ENCODE assay signal across 9 mouse cellular contexts in genomic region chr15:102255547-102256255, GRCm38 (mm10). TPM values are rescaled to one million over a fixed set of nuclear protein-coding genes. Genes with fewer than 3 reads are reported as not detected.
DNase-seq lines count a peak whose midpoint lies in the region; ATAC-seq and TF ChIP-seq lines count a peak whose summit lies in the region.
"Had no signal": no experiment of that assay in that cellular context is flagged by ENCODE, and none has a peak within 500 bp of the region (broad histone marks: within the 10 kb centered on the region; RNA-seq: fewer than 3 reads in every experiment).

No protein-coding gene starts in this region.

- H3K9ac ChIP-seq in intestine, embryonic 15.5 days: no peak overlapping the region
- H3K9ac ChIP-seq in intestine, postnatal 0 days (ENCODE audit: low read depth, low read length): no peak overlapping the region

- H3K4me1 ChIP-seq in intestine, embryonic 15.5 days (replicated peaks): peaks cover 30% of the 10 kb centered on the region
- H3K4me1 ChIP-seq in intestine, postnatal 0 days (replicated peaks; ENCODE audit: control insufficient read depth, insufficient read depth, low read length): peaks cover 4% of the 10 kb centered on the region; the same call in 1 of the 2 replicates
- H3K4me1 ChIP-seq in embryonic fibroblast, embryonic 13.5 days (ENCODE audit: control insufficient read depth, insufficient read depth, low read length): peaks cover 9% of the 10 kb centered on the region; the same call in 1 of the 2 replicates

- ATAC-seq in intestine, embryonic 15.5 days: no peak
- no peak for ATAC-seq in intestine, postnatal 0 days

- peak overlapping the region; percentile 9; the same call in 1 of the 2 replicates for H3K4me2 ChIP-seq in intestine, embryonic 15.5 days (replicated peaks)
- H3K4me2 ChIP-seq in intestine, postnatal 0 days (replicated peaks; ENCODE audit: low read depth): no peak overlapping the region
- H3K4me2 ChIP-seq in myocyte (ENCODE audit: low read depth): peak overlapping the region; percentile 92

- H3ac ChIP-seq in myocyte (ENCODE audit: control insufficient read depth, insufficient read length): no peak overlapping the region

- H3K27ac ChIP-seq in intestine, embryonic 15.5 days: no peak overlapping the region
- H3K27ac ChIP-seq in intestine, postnatal 0 days (ENCODE audit: low read depth, low read length): no peak overlapping the region
- H3K27ac ChIP-seq in embryonic fibroblast, embryonic 13.5 days (ENCODE audit: insufficient read depth, low read length): no peak overlapping the region

- TF ChIP-seq POLR2A in embryonic fibroblast, embryonic 13.5 days (IDR thresholded peaks at IDR 0.05; ENCODE audit: low read depth, low read length): no peak
- no peak for TF ChIP-seq POLR2A in myocyte (IDR thresholded peaks at IDR 0.05; ENCODE audit: insufficient read length, low read depth)

- no peak overlapping the region for H3K4me3 ChIP-seq in intestine, embryonic 15.5 days (replicated peaks)
- no peak overlapping the region for H3K4me3 ChIP-seq in intestine, postnatal 0 days (ENCODE audit: low read depth, low read length)
- H3K4me3 ChIP-seq in embryonic fibroblast, embryonic 13.5 days (ENCODE audit: insufficient read depth, low read length): peak overlapping the region; percentile 77
- H3K4me3 ChIP-seq in myocyte: peak overlapping the region; percentile 52
- H3K4me3 ChIP-seq: erythroblast, embryonic 14.5 days had no signal

- H3K79me2 ChIP-seq in myocyte (ENCODE audit: control insufficient read depth, insufficient read depth): peaks cover 5% of the 10 kb centered on the region

- H3K27me3 ChIP-seq in intestine, embryonic 15.5 days (replicated peaks): 0 out of 2 replicates have a peak, but pooled peaks cover 5% of the 10 kb centered on the region
- peaks cover 12% of the 10 kb centered on the region; the same call in 1 of the 2 replicates for H3K27me3 ChIP-seq in intestine, postnatal 0 days (replicated peaks; ENCODE audit: control insufficient read depth, insufficient read depth, low read length)
- no peaks in the 10 kb centered on the region for H3K27me3 ChIP-seq in myocyte (ENCODE audit: control insufficient read depth, insufficient read depth, insufficient read length)

- 57% methylated on average over 14 of the region's 14 CpGs for WGBS in intestine, embryonic 15.5 days
- WGBS in intestine, postnatal 0 days: 58% methylated on average over 13 of the region's 14 CpGs

- no peak for TF ChIP-seq CTCF in intestine, postnatal 0 days (IDR thresholded peaks at IDR 0.05; ENCODE audit: low read depth)
- no peak for TF ChIP-seq CTCF in embryonic fibroblast, embryonic 13.5 days (IDR thresholded peaks at IDR 0.05; ENCODE audit: borderline replicate concordance, insufficient read depth, low read length)

- no peaks in the 10 kb centered on the region for H3K9me3 ChIP-seq in intestine, embryonic 15.5 days
- no peaks in the 10 kb centered on the region for H3K9me3 ChIP-seq in intestine, postnatal 0 days (ENCODE audit: control insufficient read depth)

- no peaks in the 10 kb centered on the region for H3K36me3 ChIP-seq in intestine, embryonic 15.5 days
- no peaks in the 10 kb centered on the region for H3K36me3 ChIP-seq in intestine, postnatal 0 days (ENCODE audit: control insufficient read depth, insufficient read depth)
- peaks cover 9% of the 10 kb centered on the region for H3K36me3 ChIP-seq in myocyte (ENCODE audit: control insufficient read depth, insufficient read depth)

- DNase-seq in kidney, postnatal 10 days: peak; percentile 76
- no peak for DNase-seq in testis, postnatal 10 days (ENCODE audit: low spot score)
- DNase-seq in left cerebral cortex, adult 9 months (ENCODE audit: low spot score in 2 of 2): no peak
- DNase-seq: layer of hippocampus, adult 9-11 months had no signal

TF ChIP-seq in myocyte, 11 proteins besides CTCF, POLR2A, EP300 and RAD21:
- TF ChIP-seq TCF3 (IDR thresholded peaks at IDR 0.05; ENCODE audit: insufficient read length, low read depth) (no peak), MAX (IDR thresholded peaks at IDR 0.05; ENCODE audit: low read depth) (no peak), TCF12 (IDR thresholded peaks at IDR 0.05; ENCODE audit: insufficient read depth, poor library complexity, severe bottlenecking) (no peak), MYOG (IDR thresholded peaks at IDR 0.05; ENCODE audit: control insufficient read depth in 1 of 3, insufficient read depth in 1 of 3, insufficient read length in 2 of 3, low read depth in 2 of 3) (no peak), E2F4 (IDR thresholded peaks at IDR 0.05; ENCODE audit: insufficient read depth) (no peak), SRF (IDR thresholded peaks at IDR 0.05; ENCODE audit: control insufficient read depth, insufficient read length, low read depth) (no peak), MYOD1 (IDR thresholded peaks at IDR 0.05; ENCODE audit: control insufficient read depth in 1 of 3, insufficient read length in 2 of 3, low read depth in 2 of 3) (no peak), REST (IDR thresholded peaks at IDR 0.05; ENCODE audit: insufficient read depth, insufficient read length) (no peak), USF1 (IDR thresholded peaks at IDR 0.05; ENCODE audit: low read depth) (no peak), POLR2AphosphoS2 (IDR thresholded peaks at IDR 0.05; ENCODE audit: insufficient read length, low read depth) (no peak), CEBPB (IDR thresholded peaks at IDR 0.05; ENCODE audit: insufficient read depth, poor library complexity, severe bottlenecking) (no peak)

RNA-seq across cellular contexts. Expression of gene Rarg, which starts 1.6 kb away (rescaled TPM):
- 15.8 and 16.5 TPM in 2 replicates for polyA plus RNA-seq in intestine, embryonic 15.5 days (2015; fragmentation: Nextera tagmentation; extraction: Ambion mirVana)
- 5.9 and 7.3 TPM in 2 replicates for polyA plus RNA-seq in intestine, postnatal 0 days (2015; fragmentation: Nextera tagmentation; extraction: Ambion mirVana)
- 70.6 and 91.2 TPM in 2 replicates for polyA plus RNA-seq in embryonic fibroblast, embryonic 13.5 days (2011; ENCODE audit: insufficient read length, low read depth, missing spikeins)
- polyA plus RNA-seq in myocyte (2012; fragmentation: generic; extraction: Trizol): 63.8 TPM

RNA-seq across cellular contexts. Expression of gene Gm9918, which starts 14.7 kb away (rescaled TPM):
- 0.08 and 0.14 TPM in 2 replicates for polyA plus RNA-seq in intestine, embryonic 15.5 days (2015; fragmentation: Nextera tagmentation; extraction: Ambion mirVana)
- 0.07 TPM in 1 of 2 replicates, not detected in the other for polyA plus RNA-seq in intestine, postnatal 0 days (2015; fragmentation: Nextera tagmentation; extraction: Ambion mirVana)
- polyA plus RNA-seq in embryonic fibroblast, embryonic 13.5 days (2011; ENCODE audit: insufficient read length, low read depth, missing spikeins): 0.30 TPM in 1 of 2 replicates, not detected in the other
- not detected for polyA plus RNA-seq in myocyte (2012; fragmentation: generic; extraction: Trizol)
- polyA plus RNA-seq: erythroblast, embryonic 14.5 days had no signal

RNA-seq across cellular contexts. Expression of gene Mfsd5, which starts 23.6 kb away (rescaled TPM):
- 66.2 and 67.9 TPM in 2 replicates for polyA plus RNA-seq in intestine, embryonic 15.5 days (2015; fragmentation: Nextera tagmentation; extraction: Ambion mirVana)
- polyA plus RNA-seq in intestine, postnatal 0 days (2015; fragmentation: Nextera tagmentation; extraction: Ambion mirVana): 80.4 and 81.1 TPM in 2 replicates
- polyA plus RNA-seq in embryonic fibroblast, embryonic 13.5 days (2011; ENCODE audit: insufficient read length, low read depth, missing spikeins): 47.3 and 55.8 TPM in 2 replicates
- polyA plus RNA-seq in myocyte (2012; fragmentation: generic; extraction: Trizol): 83.3 TPM

RNA-seq across cellular contexts. Expression of gene Itgb7, which starts 24.0 kb away (rescaled TPM):
- polyA plus RNA-seq in intestine, embryonic 15.5 days (2015; fragmentation: Nextera tagmentation; extraction: Ambion mirVana): 10.8 and 12.9 TPM in 2 replicates
- 2.6 and 2.9 TPM in 2 replicates for polyA plus RNA-seq in intestine, postnatal 0 days (2015; fragmentation: Nextera tagmentation; extraction: Ambion mirVana)
- polyA plus RNA-seq in embryonic fibroblast, embryonic 13.5 days (2011; ENCODE audit: insufficient read length, low read depth, missing spikeins): 0.51 TPM in 1 of 2 replicates, not detected in the other
- 2.0 TPM for polyA plus RNA-seq in myocyte (2012; fragmentation: generic; extraction: Trizol)

RNA-seq across cellular contexts. Expression of gene Espl1, which starts 40.4 kb away (rescaled TPM):
- 18.3 and 19.7 TPM in 2 replicates for polyA plus RNA-seq in intestine, embryonic 15.5 days (2015; fragmentation: Nextera tagmentation; extraction: Ambion mirVana)
- 4.7 and 5.4 TPM in 2 replicates for polyA plus RNA-seq in intestine, postnatal 0 days (2015; fragmentation: Nextera tagmentation; extraction: Ambion mirVana)
- polyA plus RNA-seq in embryonic fibroblast, embryonic 13.5 days (2011; ENCODE audit: insufficient read length, low read depth, missing spikeins): 14.5 and 20.1 TPM in 2 replicates
- 16.7 TPM for polyA plus RNA-seq in myocyte (2012; fragmentation: generic; extraction: Trizol)

Comparison
In these comparisons a context has a peak if more than half of its experiments do, and no peak if none do; other contexts are left out.
1. H3K4me3 ChIP-seq: peak in embryonic fibroblast, embryonic 13.5 days (single experiment) and myocyte (single experiment); none in intestine, embryonic 15.5 days (single experiment) and intestine, postnatal 0 days (single experiment).